Mouse (Mus musculus) frontal cortex, adult 2 months (tissue): ENCODE measurements around the gene Pip4k2c. TPM values are rescaled to one million over a fixed set of nuclear protein-coding genes. Genes with fewer than 3 reads are reported as not detected.
A peak's percentile ranks its signal among the peaks of the same experiment; 100 is the strongest.

Source experiments
- DNase-seq, 2 experiments: peaks; one replicate each; pipeline ENCODE4 v3.0.0; 2022; ENCODE audit warnings: low spot score in 1 of 2; ENCODE audit errors: extremely low spot score in 1 of 2
- polyA plus RNA-seq: library from polyadenylated mRNA; depleted of rRNA; stranded (reverse); fragments of >200 nt; gene quantifications from 2 replicates; pipeline ENCODE4 v1.2.3, GENCODE M21; 2012; rRNA removed

Pip4k2c gene
- polyA plus RNA-seq, result 97.3 and 97.4 TPM in 2 replicates

DNA sequence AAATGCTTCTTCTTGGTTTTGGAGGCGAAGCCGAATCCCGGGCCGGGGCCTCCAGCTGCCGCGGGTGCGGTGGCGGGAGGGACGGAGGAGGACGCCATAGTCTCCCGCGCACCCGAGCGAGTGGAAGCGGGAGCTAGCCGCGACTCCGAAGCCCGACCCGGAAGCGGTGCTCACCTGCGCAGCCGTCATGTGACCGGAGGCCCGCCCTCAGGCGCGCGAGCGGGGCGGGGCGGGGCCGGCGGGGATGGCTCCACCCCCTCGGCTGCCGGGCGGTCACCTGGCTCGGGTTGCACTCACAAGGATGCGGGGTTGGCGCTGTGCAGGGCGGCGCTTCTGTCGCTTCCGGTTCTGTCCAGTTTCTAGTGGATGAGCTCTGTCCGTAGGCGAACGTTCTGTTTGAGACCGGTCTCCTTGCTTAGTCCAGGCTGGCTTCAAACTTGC lies at the start of gene Pip4k2c:
Gene Pip4k2c, minus strand, starts transcription at position 172 of the 441 bp plus-strand sequence.
- peak; percentile 85 to 93 for DNase-seq

- no peak for DNase-seq
These were observed 47.1 kb upstream of the Pip4k2c start for GRCm38 (mm10) chr10:127258489-127258888.

DNA sequence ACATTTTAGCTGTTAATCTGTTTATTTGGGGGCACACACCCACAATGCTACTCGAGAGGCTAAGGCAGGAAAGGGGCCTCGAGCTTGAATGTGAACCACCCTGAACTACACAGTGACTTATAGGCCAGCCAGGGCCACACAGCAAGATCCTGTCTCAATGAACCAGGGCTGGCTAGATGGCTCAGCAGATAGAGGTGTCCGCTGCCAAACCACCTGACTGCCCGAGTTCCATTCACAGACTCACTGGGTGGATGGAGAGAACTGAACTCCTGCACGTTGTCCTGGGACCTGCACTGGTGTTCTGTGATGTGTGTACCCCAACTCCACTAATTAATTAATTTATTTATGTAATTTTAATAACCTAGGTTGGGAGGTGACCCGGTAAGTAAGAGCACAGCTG lies 46.4 kb upstream of the Pip4k2c start:
- no peak for DNase-seq

GRCm38 (mm10) chr10:127255625-127256345 lies 44.4 kb upstream of the Pip4k2c start:
- peak in 1 of 2 experiments; percentile 42 for DNase-seq

DNA sequence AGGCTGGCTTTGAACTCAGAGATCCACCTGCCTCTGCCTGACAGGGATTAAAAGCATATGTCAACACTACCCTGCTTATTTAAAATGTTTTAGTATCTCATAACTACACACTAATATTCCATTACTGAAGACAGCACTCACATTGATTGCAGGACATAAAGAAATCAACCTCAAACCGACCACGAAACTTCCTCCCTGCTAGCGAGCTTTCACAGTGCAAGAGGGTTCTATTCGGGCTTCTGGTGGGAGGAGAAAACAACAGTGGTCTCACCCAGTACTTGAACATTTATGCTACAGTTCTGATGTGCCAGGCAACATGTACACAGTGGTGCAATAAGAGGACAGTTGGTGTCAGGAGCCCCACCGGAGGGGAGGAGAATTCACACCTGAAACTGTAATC lies 39.4 kb upstream of the Pip4k2c start:
- DNase-seq, result no peak

GRCm38 (mm10) chr10:127238241-127238824 lies 26.9 kb upstream of the Pip4k2c start:
- no peak for DNase-seq

DNA sequence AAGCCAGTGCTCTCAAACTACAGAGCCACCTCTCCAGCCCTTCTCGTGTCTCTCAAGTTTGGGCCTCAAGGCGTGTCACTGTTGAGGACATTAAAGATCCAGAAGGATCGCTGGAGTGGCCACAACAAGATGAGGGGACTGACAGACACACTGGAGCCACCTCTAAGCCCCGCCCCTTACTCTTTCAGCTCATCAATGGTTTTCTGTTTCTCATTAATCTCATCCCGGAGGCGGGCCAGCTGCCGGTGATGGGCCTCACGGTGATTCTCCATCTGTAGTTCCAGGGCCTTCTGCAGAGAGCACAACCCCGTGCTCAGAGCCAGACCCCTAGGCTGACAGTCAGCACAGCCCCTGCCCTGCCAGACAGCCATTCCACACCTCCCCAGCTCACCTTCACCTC lies 25.2 kb upstream of the Pip4k2c start:
- no peak for DNase-seq

GRCm38 (mm10) chr10:127233141-127233540 lies 21.8 kb upstream of the Pip4k2c start:
- no peak for DNase-seq

- DNase-seq, result no peak
These were observed 20.4 kb upstream of the Pip4k2c start for GRCm38 (mm10) chr10:127231741-127232140.

GRCm38 (mm10) chr10:127230693-127231092 lies 19.3 kb upstream of the Pip4k2c start:
- DNase-seq, result no peak

- peak in 1 of 2 experiments; percentile 91 for DNase-seq
These were observed 17.5 kb upstream of the Pip4k2c start for GRCm38 (mm10) chr10:127228897-127229296.

DNA sequence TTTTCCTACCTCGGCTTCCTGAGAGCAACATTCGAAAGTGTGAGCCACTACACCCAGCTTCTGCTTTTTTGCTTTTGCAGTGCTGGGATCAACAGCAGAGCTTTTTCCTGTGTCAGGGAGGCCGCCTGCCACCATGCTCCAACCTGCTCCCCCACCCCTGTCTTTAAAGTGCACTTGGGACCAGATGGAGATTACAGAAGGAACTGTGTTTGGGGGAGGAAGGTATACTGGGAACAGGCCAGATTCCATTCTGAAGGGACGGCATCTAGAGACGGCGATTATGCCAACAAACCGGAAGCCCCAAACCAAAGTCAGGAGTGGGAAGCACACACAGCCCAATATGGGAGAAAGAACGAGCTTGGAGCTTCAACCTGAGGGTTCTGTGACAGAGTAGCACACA lies 15.8 kb upstream of the Pip4k2c start:
- DNase-seq, result peak in 1 of 2 experiments; percentile 56

- no peak for DNase-seq
These were observed 15.0 kb upstream of the Pip4k2c start for GRCm38 (mm10) chr10:127226318-127226895.

DNA sequence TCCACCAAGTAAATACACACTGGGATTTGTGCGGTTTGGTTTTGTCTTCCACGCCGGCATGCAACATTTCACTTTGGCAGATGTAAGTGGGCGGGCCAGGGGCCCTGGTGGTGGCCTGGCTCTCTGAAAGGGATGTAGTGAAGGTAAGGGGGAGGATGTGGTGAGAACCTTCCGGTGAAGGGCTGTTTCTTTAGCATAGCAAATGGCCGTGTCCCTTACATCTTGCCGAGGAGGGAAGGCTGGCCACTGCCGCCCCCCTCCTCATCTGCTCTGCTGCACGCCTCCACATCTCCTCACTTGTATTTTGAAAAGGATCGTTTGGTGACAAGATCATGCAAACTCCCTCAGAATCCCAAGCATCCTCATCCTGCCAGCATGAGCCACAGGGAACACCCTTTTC lies 14.3 kb upstream of the Pip4k2c start:
- DNase-seq, result peak in 1 of 2 experiments; percentile 70

DNA sequence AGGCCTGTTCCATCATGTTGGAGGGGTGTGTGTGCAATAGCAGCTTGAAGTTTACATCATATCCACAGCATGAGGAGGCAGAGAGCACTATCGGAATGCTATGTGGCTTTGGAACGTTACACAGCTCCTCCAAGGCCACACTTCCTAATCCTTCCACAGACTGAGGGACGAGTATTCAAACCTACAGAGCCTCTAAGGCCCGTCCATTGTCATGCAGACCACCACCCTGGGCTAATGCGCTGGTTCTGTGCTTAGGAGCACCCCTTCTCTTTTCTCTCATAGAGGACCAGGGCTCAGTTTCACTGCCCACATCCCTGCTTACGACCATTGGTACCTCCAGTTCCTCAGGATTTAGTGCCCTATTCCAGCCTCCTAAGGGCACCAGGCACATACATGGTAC lies 13.8 kb upstream of the Pip4k2c start:
- DNase-seq, result no peak

DNA sequence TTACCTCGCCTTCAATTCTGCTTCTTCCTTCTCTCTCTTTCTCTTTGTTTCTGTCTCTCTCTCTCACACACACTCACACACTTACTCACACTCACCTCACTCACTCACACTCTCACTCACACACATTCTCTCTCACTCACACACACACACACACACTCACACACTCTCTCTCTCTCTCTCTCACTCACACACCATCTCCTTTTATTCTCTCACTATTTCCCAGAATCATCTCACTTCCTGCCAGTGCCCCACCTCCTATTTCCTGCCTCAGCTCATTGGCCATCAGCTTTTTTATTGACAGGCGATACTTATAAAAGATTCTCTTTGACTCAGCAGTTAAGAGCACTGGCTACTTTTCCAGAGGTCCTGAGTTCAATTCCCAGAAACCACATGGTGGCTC lies 7.0 kb upstream of the Pip4k2c start:
- no peak for DNase-seq

DNA sequence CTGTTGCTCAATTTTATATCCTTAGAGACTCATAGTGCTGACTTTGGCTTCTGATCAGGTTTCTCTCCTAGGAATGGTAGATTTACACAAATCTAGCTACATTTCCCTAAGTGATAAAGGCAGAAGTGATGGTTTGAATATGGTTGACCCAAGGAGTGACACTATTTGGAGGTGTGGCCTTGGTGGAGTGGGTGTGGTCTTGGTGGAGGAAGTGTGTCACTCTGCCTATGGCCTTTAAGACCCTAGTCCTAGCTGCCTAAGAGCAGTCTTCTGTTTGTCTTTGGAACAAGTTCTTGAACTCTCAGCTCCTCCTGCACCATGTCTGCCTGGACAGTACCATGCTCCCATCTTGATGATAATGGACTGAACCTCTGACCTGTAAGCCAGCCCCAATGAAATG lies 5.8 kb upstream of the Pip4k2c start:
- no peak for DNase-seq

- DNase-seq, result peak in 1 of 2 experiments; percentile 74
These were observed 5.1 kb upstream of the Pip4k2c start for GRCm38 (mm10) chr10:127216456-127216855.

DNA sequence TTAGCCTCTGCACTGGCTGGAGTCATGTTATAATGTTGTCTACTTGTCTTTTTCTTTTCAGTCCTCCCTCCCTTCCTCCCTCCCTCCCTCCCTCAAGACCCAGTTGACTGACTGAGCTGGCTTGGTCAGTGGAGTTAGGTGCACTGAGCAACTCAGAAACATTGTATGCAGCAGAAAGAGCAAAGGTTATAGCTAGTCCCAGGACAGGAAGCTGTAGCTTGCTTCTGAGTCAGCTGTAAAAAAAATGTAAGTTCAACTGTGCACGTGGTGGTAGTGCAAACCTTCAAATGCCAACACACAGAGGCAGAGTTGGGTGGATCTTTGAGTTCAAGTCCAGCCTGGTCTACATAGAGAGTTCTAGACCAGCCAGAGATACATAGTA lies 3.0 kb upstream of the Pip4k2c start:
- DNase-seq, result no peak

- DNase-seq, result no peak
These were observed 2.5 kb upstream of the Pip4k2c start for GRCm38 (mm10) chr10:127213704-127214421.

GRCm38 (mm10) chr10:127213272-127213671 lies 1.9 kb upstream of the Pip4k2c start:
- no peak for DNase-seq
